Mouse (Mus musculus) MEL (cell line): ENCODE data around the gene Gpha2. TPM values are rescaled to one million over a fixed set of nuclear protein-coding genes. Genes with fewer than 3 reads are reported as not detected.

ENCODE experiments used
- DNase-seq: peaks from one replicate; pipeline ENCODE4 v3.0.0; 2011; ENCODE audit warnings: low read depth, low spot score
- H3K27ac ChIP-seq: 2 replicates; pipeline ENCODE4 v1.5.1; 2012; ENCODE audit warnings: low read depth, mild to moderate bottlenecking, control low read depth, low read length, moderate library complexity; ENCODE audit not compliant: control insufficient read depth
- H3K27me3 ChIP-seq, 2 experiments: fragments of 150-350 bp in 1 of 2; sonication (generic) in 1 of 2; 2 replicates each; pipeline ENCODE4 v1.6.1; 2012; ENCODE audit warnings: low read length in 2 of 2, mild to moderate bottlenecking in 2 of 2, improper control_type of control experiment in 1 of 2, moderate library complexity in 1 of 2; ENCODE audit not compliant: insufficient read depth in 2 of 2, control insufficient read depth in 1 of 2
- H3K36me3 ChIP-seq, 2 experiments: 2 replicates each; pipeline ENCODE4 v1.6.1; 2012 to 2014; ENCODE audit warnings: low read length in 2 of 2, improper control_type of control experiment in 1 of 2, inconsistent platforms in 1 of 2, mild to moderate bottlenecking in 1 of 2; ENCODE audit not compliant: insufficient read depth in 2 of 2, control insufficient read depth in 1 of 2
- H3K4me1 ChIP-seq, 2 experiments: fragments of 150-350 bp in 1 of 2; sonication (generic) in 1 of 2; 2 replicates each; pipeline ENCODE4 v1.6.1; 2012; ENCODE audit warnings: low read length in 2 of 2, improper control_type of control experiment in 1 of 2, mild to moderate bottlenecking in 1 of 2; ENCODE audit not compliant: insufficient read depth in 2 of 2, control insufficient read depth in 1 of 2
- H3K4me3 ChIP-seq, 2 experiments: fragments of 150-350 bp in 1 of 2; sonication (generic) in 1 of 2; 2 replicates each; pipeline ENCODE4 v1.5.1; 2012; ENCODE audit warnings: low read depth in 2 of 2, low read length in 2 of 2, mild to moderate bottlenecking in 2 of 2, moderate library complexity in 2 of 2, control low read depth in 1 of 2, improper control_type of control experiment in 1 of 2; ENCODE audit not compliant: control insufficient read depth in 1 of 2, insufficient read depth in 1 of 2
- H3K79me2 ChIP-seq: 2 replicates; pipeline ENCODE4 v1.6.1; 2012; ENCODE audit warnings: mild to moderate bottlenecking, low read length, moderate library complexity; ENCODE audit not compliant: control insufficient read depth, poor library complexity, insufficient read depth
- H3K9ac ChIP-seq: 2 replicates; pipeline ENCODE4 v1.6.1; 2012; ENCODE audit warnings: low read depth, mild to moderate bottlenecking, control low read depth, low read length, moderate library complexity; ENCODE audit not compliant: control insufficient read depth, poor library complexity, severe bottlenecking
- H3K9me3 ChIP-seq: fragments of 150-350 bp; sonication (generic); replicated peaks from 2 replicates; pipeline ENCODE4 v1.6.1; 2012; ENCODE audit warnings: mild to moderate bottlenecking, low read length, improper control_type of control experiment, moderate library complexity; ENCODE audit not compliant: insufficient read depth
- BHLHE40 ChIP-seq: IDR thresholded peaks from 2 replicates; pipeline ENCODE4 v1.6.1; 2012; ENCODE audit warnings: low read depth, mild to moderate bottlenecking, inconsistent platforms, low read length, improper control_type of control experiment, borderline replicate concordance
- CHD2 ChIP-seq: IDR thresholded peaks from 2 replicates; pipeline ENCODE4 v1.6.1; 2011; ENCODE audit warnings: low read length, improper control_type of control experiment
- CTCF ChIP-seq, 3 experiments: IDR thresholded peaks in 2 of 3; conservative IDR thresholded peaks in 1 of 3; 2 replicates each; pipeline ENCODE4 v1.5.1; 2011 to 2012; ENCODE audit warnings: low read length in 3 of 3, low read depth in 2 of 3, mild to moderate bottlenecking in 2 of 3, improper control_type of control experiment in 1 of 3, inconsistent platforms in 1 of 3, mixed read lengths in 1 of 3, moderate library complexity in 1 of 3; ENCODE audit not compliant: control insufficient read depth in 1 of 3, insufficient read depth in 1 of 3, poor library complexity in 1 of 3, severe bottlenecking in 1 of 3
- E2F4 ChIP-seq: IDR thresholded peaks from 2 replicates; pipeline ENCODE4 v1.6.1; 2011; ENCODE audit warnings: low read depth, low read length, improper control_type of control experiment, borderline replicate concordance
- ELF1 ChIP-seq: IDR thresholded peaks from 2 replicates; pipeline ENCODE4 v1.6.1; 2014; ENCODE audit warnings: low read depth, mild to moderate bottlenecking, inconsistent platforms, low read length, improper control_type of control experiment, moderate library complexity
- EP300 ChIP-seq, 2 experiments: IDR thresholded peaks; 2 replicates each; pipeline ENCODE4 v1.6.1; 2011; ENCODE audit warnings: improper control_type of control experiment in 2 of 2, low read length in 2 of 2, low read depth in 1 of 2, mild to moderate bottlenecking in 1 of 2
- HCFC1 ChIP-seq: IDR thresholded peaks from 2 replicates; pipeline ENCODE4 v1.6.1; 2012; ENCODE audit warnings: low read depth, mild to moderate bottlenecking, inconsistent platforms, low read length, improper control_type of control experiment, moderate library complexity
- MAFK ChIP-seq: IDR thresholded peaks from 2 replicates; pipeline ENCODE4 v1.6.1; 2011; ENCODE audit warnings: low read depth, mild to moderate bottlenecking, low read length, improper control_type of control experiment, borderline replicate concordance
- MAZ ChIP-seq: IDR thresholded peaks from 2 replicates; pipeline ENCODE4 v1.6.1; 2012; ENCODE audit warnings: low read depth, mild to moderate bottlenecking, inconsistent platforms, low read length, improper control_type of control experiment
- MEF2A ChIP-seq: IDR thresholded peaks from 2 replicates; pipeline ENCODE4 v1.6.1; 2014; ENCODE audit warnings: low read depth, mild to moderate bottlenecking, inconsistent platforms, low read length, improper control_type of control experiment; ENCODE audit not compliant: poor library complexity, insufficient replicate concordance, severe bottlenecking; ENCODE audit errors: extremely low read depth
- MXI1 ChIP-seq: IDR thresholded peaks from 2 replicates; pipeline ENCODE4 v1.6.1; 2011; ENCODE audit warnings: mild to moderate bottlenecking, low read depth, low read length, improper control_type of control experiment
- MYC ChIP-seq: IDR thresholded peaks from 2 replicates; pipeline ENCODE4 v1.6.1; 2011; ENCODE audit warnings: low read depth, mild to moderate bottlenecking, low read length, improper control_type of control experiment, moderate library complexity
- NELFE ChIP-seq: IDR thresholded peaks from 2 replicates; pipeline ENCODE4 v1.6.1; 2011; ENCODE audit warnings: low read depth, low read length, improper control_type of control experiment
- NRF1 ChIP-seq: IDR thresholded peaks from 2 replicates; pipeline ENCODE4 v1.6.1; 2014; ENCODE audit warnings: low read depth, mild to moderate bottlenecking, inconsistent platforms, low read length, improper control_type of control experiment, moderate library complexity; ENCODE audit not compliant: poor library complexity, insufficient read depth, severe bottlenecking
- POLR2A ChIP-seq, 2 experiments: IDR thresholded peaks; 2 replicates each; pipeline ENCODE4 v1.6.1; 2011 to 2012; ENCODE audit warnings: low read length in 2 of 2, mild to moderate bottlenecking in 2 of 2, control low read depth in 1 of 2, improper control_type of control experiment in 1 of 2, low read depth in 1 of 2, moderate library complexity in 1 of 2; ENCODE audit not compliant: control insufficient read depth in 1 of 2, insufficient read depth in 1 of 2, poor library complexity in 1 of 2
- POLR2AphosphoS2 ChIP-seq: IDR thresholded peaks from 2 replicates; pipeline ENCODE4 v1.6.1; 2011; ENCODE audit warnings: low read length, improper control_type of control experiment
- SIN3A ChIP-seq: IDR thresholded peaks from 2 replicates; pipeline ENCODE4 v1.6.1; 2012; ENCODE audit warnings: low read length, improper control_type of control experiment, inconsistent platforms
- SMC3 ChIP-seq: IDR thresholded peaks from 2 replicates; pipeline ENCODE4 v1.6.1; 2011; ENCODE audit warnings: low read depth, low read length, improper control_type of control experiment
- TAL1 ChIP-seq: IDR thresholded peaks from 2 replicates; pipeline ENCODE4 v1.6.1; 2012; ENCODE audit warnings: mild to moderate bottlenecking, inconsistent platforms, low read length, moderate library complexity, mixed read lengths
- USF1 ChIP-seq: IDR thresholded peaks from 2 replicates; pipeline ENCODE4 v1.6.1; 2014; ENCODE audit warnings: low read depth, mild to moderate bottlenecking, inconsistent platforms, low read length, improper control_type of control experiment, moderate library complexity
- ZC3H11A ChIP-seq: IDR thresholded peaks from 2 replicates; pipeline ENCODE4 v1.6.1; 2012; ENCODE audit warnings: low read depth, mild to moderate bottlenecking, inconsistent platforms, low read length, improper control_type of control experiment
- ZKSCAN1 ChIP-seq: IDR thresholded peaks from 2 replicates; pipeline ENCODE4 v1.6.1; 2012; ENCODE audit warnings: low read depth, mild to moderate bottlenecking, inconsistent platforms, low read length, improper control_type of control experiment, moderate library complexity
- ZNF384 ChIP-seq: IDR thresholded peaks from 2 replicates; pipeline ENCODE4 v1.6.1; 2012; ENCODE audit warnings: low read depth, mild to moderate bottlenecking, inconsistent platforms, low read length, improper control_type of control experiment
- polyA plus RNA-seq, 2 experiments: library from polyadenylated mRNA; stranded (reverse) in 1 of 2; unstranded in 1 of 2; fragments of >175 nt in 1 of 2; fragments of >200 nt in 1 of 2; gene quantifications; 2 replicates each; pipeline versions ENCODE4 v1.2.1 to v1.2.4; 2012; ENCODE audit warnings: low replicate concordance in 2 of 2, low read depth in 1 of 2; ENCODE audit not compliant: insufficient read length in 2 of 2, insufficient read depth in 1 of 2, missing spikeins in 1 of 2
- total RNA-seq: library from RNA; depleted of rRNA; stranded (reverse); fragments of 300-350 nt; gene quantifications from 2 replicates; pipeline ENCODE4 v1.2.3, GENCODE M21; 2012

Gene Gpha2
- total and polyA plus RNA-seq, 3 experiments, result 0.19 TPM; not detected in 2

DNA sequence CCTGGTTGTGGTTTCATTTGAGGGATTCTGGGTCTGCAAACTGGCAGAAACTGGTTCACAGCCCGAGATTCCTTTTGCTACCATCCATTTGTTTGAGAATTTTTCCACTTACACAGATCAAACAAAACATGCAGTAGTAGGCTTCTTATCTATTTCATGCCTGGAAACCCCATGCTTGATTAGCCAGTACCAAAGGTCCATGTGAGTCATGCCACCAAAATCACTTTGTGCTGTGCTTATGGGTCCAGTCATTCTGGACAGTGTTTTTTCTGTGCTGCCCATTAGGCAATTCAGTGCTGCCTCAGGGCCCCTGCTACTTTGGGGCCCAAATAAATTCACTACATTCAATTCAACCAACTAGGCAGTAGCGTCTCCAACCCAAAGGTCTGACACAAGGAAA lies 21.9 kb upstream of the Gpha2 start:
- H3K4me1 ChIP-seq, result no peaks in the 10 kb centered on the region
- TF ChIP-seq HCFC1 (no peak), POLR2AphosphoS2 (no peak), TAL1 (no peak), SIN3A (no peak), SMC3 (no peak), POLR2A (IDR thresholded peaks at IDR 0.05; ENCODE audit: control insufficient read depth in 1 of 2, insufficient read depth in 1 of 2, low read depth in 1 of 2, low read length in 2 of 2, poor library complexity in 1 of 2) (no peak), ELF1 (no peak)
- TF ChIP-seq, all 39 proteins: peak for 0
- no peaks in the 10 kb centered on the region for H3K36me3 ChIP-seq
- no peaks in the 10 kb centered on the region for H3K79me2 ChIP-seq
- H3K9me3 ChIP-seq, result no peaks in the 10 kb centered on the region
- DNase-seq, result no peak
- H3K9ac ChIP-seq, result no peak overlapping the region
- H3K4me3 ChIP-seq, result no peak overlapping the region
- H3K27ac ChIP-seq, result no peak overlapping the region
- peaks cover 2 to 3% of the 10 kb centered on the region in 2 experiments; a peak in 3 of 4 replicates for H3K27me3 ChIP-seq

DNA sequence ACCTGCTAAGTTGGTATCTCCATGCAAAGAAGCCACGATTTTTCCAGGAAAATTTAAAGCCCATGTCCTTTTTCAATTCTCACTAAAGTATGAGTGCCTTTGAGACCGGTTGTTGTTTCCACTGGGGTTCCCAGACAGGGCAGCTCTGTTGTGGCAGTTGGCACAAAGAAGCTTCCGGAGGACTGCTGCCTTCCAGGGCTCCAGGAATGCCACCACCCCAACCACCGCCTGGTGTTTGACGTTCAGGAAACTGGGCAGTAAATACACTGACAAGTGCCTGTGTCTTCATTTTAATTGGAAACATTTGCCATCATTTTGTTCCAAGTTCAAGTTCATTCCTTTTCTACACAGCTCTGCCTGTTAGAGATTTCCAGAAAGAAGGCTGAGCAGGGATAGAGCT lies 19.5 kb upstream of the Gpha2 start:
- no peak for DNase-seq
- no peak overlapping the region for H3K4me3 ChIP-seq
- H3K36me3 ChIP-seq, result no peaks in the 10 kb centered on the region
- no peak overlapping the region for H3K27ac ChIP-seq
- H3K9ac ChIP-seq, result no peak overlapping the region
- peaks cover 2 to 3% of the 10 kb centered on the region in 2 experiments; a peak in 3 of 4 replicates for H3K27me3 ChIP-seq
- no peaks in the 10 kb centered on the region for H3K9me3 ChIP-seq
- no peak for TF ChIP-seq MAZ
- TF ChIP-seq NELFE, result no peak
- TF ChIP-seq BHLHE40, result no peak
- TF ChIP-seq ZNF384, result no peak
- TF ChIP-seq ZKSCAN1, result no peak
- no peak for TF ChIP-seq MYC
- TF ChIP-seq MXI1, result no peak
- TF ChIP-seq E2F4, result no peak
- no peak for TF ChIP-seq EP300 (IDR thresholded peaks at IDR 0.05; ENCODE audit: low read depth in 1 of 2, low read length in 2 of 2)
- TF ChIP-seq HCFC1, result no peak
- TF ChIP-seq CTCF (IDR thresholded peaks at IDR 0.05 in 2 of 3, conservative IDR thresholded peaks at IDR 0.05 in 1 of 3; ENCODE audit: control insufficient read depth in 1 of 3, insufficient read depth in 1 of 3, low read depth in 2 of 3, low read length in 3 of 3, poor library complexity in 1 of 3, severe bottlenecking in 1 of 3), result no peak
- no peak for TF ChIP-seq USF1
- TF ChIP-seq MEF2A, result no peak
- TF ChIP-seq ZC3H11A, result no peak
- no peak for TF ChIP-seq CHD2
- TF ChIP-seq NRF1, result no peak
- no peak for TF ChIP-seq MAFK
- TF ChIP-seq, all 39 proteins: peak for 0
- Histone ChIP-seq H3K4me1 (no peaks in the 10 kb centered on the region), H3K79me2 (no peaks in the 10 kb centered on the region)
